Mouse (Mus musculus) cortical plate, adult 2 months (tissue): ENCODE measurements around the gene Aqp1.

Experiments
- CTCF ChIP-seq: fragments of 200-500 bp; IDR thresholded peaks from 2 replicates; pipeline ENCODE4 v1.5.1; 2011; ENCODE audit warnings: mild to moderate bottlenecking, control low read depth, low read length; ENCODE audit not compliant: insufficient read depth; ENCODE audit errors: extremely low read depth
- POLR2A ChIP-seq: fragments of 200-500 bp; IDR thresholded peaks from 2 replicates; pipeline ENCODE4 v1.6.1; 2011; ENCODE audit warnings: mild to moderate bottlenecking, low read length, control low read depth; ENCODE audit not compliant: insufficient read depth; ENCODE audit errors: extremely low read depth

DNA sequence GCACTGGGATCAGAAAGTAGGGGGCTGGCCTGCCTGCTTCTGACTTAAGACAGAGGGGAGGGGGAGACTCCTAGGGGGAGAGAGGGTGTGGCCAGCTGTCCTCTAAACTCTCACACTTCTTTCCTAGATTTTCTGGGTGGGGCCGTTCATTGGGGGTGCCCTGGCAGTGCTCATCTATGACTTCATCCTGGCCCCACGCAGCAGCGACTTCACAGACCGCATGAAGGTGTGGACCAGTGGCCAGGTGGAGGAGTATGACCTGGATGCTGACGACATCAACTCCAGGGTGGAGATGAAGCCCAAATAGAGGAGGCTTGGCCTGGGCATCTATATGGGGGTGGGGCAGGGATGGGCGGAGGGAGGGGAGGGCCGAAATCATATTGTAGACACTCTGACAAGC is 10.3 kb downstream of the Aqp1 start:
- no peak for TF ChIP-seq CTCF
- TF ChIP-seq POLR2A: no peak
